Mouse (Mus musculus) heart, adult 2 months (tissue): ENCODE results near the gene Tmem144.

ENCODE experiments used
- CTCF ChIP-seq: fragments of 200-600 bp; IDR thresholded peaks from 2 replicates; pipeline ENCODE4 v1.8.1; 2022; ENCODE audit warnings: antibody characterized with exemption, mild to moderate bottlenecking, moderate library complexity
- EP300 ChIP-seq: fragments of 200-500 bp; IDR thresholded peaks from 2 replicates; pipeline ENCODE4 v1.6.1; 2011; ENCODE audit warnings: low read depth, low read length, control low read depth; ENCODE audit not compliant: insufficient read depth
- POLR2A ChIP-seq: fragments of 200-500 bp; IDR thresholded peaks from 2 replicates; pipeline ENCODE4 v1.6.1; 2011; ENCODE audit warnings: mild to moderate bottlenecking, low read depth, low read length, control low read depth; ENCODE audit not compliant: insufficient read depth

DNA sequence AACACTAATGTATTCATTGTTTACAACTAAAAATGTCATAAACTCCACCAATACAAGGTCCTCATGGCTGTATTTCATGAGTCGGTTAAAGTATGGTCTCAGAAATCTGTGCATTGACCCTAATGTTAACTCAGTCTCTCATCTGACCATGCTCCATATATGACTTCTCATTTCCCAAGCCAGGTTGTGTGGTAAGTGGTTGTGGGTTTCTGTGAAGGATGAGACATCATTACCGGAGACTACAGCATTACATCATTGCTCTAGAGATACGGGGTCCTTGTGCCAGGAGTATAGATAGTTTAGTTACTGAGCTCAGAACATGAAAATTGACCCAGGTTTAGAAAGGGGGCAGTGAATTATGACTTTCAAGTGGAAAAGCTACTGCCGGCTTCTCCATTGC is 63.0 kb downstream of the Tmem144 start:
- TF ChIP-seq CTCF: no peak
- no peak for TF ChIP-seq POLR2A
- TF ChIP-seq EP300: no peak
